Mouse (Mus musculus): ENCODE measurements around the gene Nop58. TPM values are rescaled to one million over a fixed set of nuclear protein-coding genes. Genes with fewer than 3 reads are reported as not detected.

The Nop58 gene
- polyA plus RNA-seq, 1 experiment from 2014 or later = 347 TPM

GRCm38 (mm10) chr1:59762208-59762607, 77.4 kb downstream of the Nop58 start:
- ATAC-seq (replicated peaks; ENCODE audit: insufficient number of reproducible peaks, low FRiP score, low TSS enrichment, low read depth) (no peak), DNase-seq (ENCODE audit: low spot score) (peak; percentile 71)
- Histone ChIP-seq H3K9ac (replicated peaks; ENCODE audit: low read length) (peak overlapping the region; percentile 93), H3K36me3 (replicated peaks; ENCODE audit: control insufficient read depth, insufficient read depth, low read depth, low read length) (no peaks in the 10 kb centered on the region), H3K4me3 (ENCODE audit: low read depth, low read length) (peak overlapping the region; percentile 94), H3K4me1 (ENCODE audit: control insufficient read depth, insufficient read depth, low read length) (no peaks in the 10 kb centered on the region), H3K4me2 (ENCODE audit: low read depth, low read length) (peak overlapping the region; percentile 83), H3K27ac (replicated peaks; ENCODE audit: low read depth, low read length) (peak overlapping the region; percentile 98), H3K9me3 (replicated peaks; ENCODE audit: control insufficient read depth, low read length) (no peaks in the 10 kb centered on the region), H3K27me3 (ENCODE audit: control insufficient read depth, insufficient read depth, low read length) (no peaks in the 10 kb centered on the region)
- WGBS = 2% methylated on average over 10 of the region's 10 CpGs

- no peaks in the 10 kb centered on the region for H3K9me3 ChIP-seq (replicated peaks; ENCODE audit: control insufficient read depth, low read length)
- no peaks in the 10 kb centered on the region for H3K4me1 ChIP-seq (ENCODE audit: control insufficient read depth, insufficient read depth, low read length)
- no peaks in the 10 kb centered on the region for H3K36me3 ChIP-seq (replicated peaks; ENCODE audit: control insufficient read depth, insufficient read depth, low read depth, low read length)
- DNase-seq (ENCODE audit: low spot score) = peak; percentile 70
- under 1% methylated on average over 44 of the region's 44 CpGs for WGBS
- peak overlapping the region; percentile 94 for H3K4me3 ChIP-seq (ENCODE audit: low read depth, low read length)
- ATAC-seq (replicated peaks; ENCODE audit: insufficient number of reproducible peaks, low FRiP score, low TSS enrichment, low read depth) = peak; percentile 74
- peak overlapping the region; percentile 93 for H3K9ac ChIP-seq (replicated peaks; ENCODE audit: low read length)
- H3K27me3 ChIP-seq (ENCODE audit: control insufficient read depth, insufficient read depth, low read length) = no peaks in the 10 kb centered on the region
- peak overlapping the region; percentile 98 for H3K27ac ChIP-seq (replicated peaks; ENCODE audit: low read depth, low read length)
- H3K4me2 ChIP-seq (ENCODE audit: low read depth, low read length) = peak overlapping the region; percentile 83
Measured at GRCm38 (mm10) chr1:59762651-59763163, 77.9 kb downstream of the Nop58 start.

GRCm38 (mm10) chr1:59763164-59763768, 78.5 kb downstream of the Nop58 start, which contains the start of gene Bmpr2:
Bmpr2 (plus strand) TSS chr1:59763400.
- WGBS = under 1% methylated on average over 54 of the region's 75 CpGs
- Histone ChIP-seq H3K4me2 (ENCODE audit: low read depth, low read length) (peak within 1 kb of the TSS; percentile 83), H3K9ac (replicated peaks; ENCODE audit: low read length) (peak within 1 kb of the TSS; percentile 93), H3K4me3 (ENCODE audit: low read depth, low read length) (peak within 1 kb of the TSS; percentile 94), H3K27ac (replicated peaks; ENCODE audit: low read depth, low read length) (peak within 1 kb of the TSS; percentile 98), H3K36me3 (replicated peaks; ENCODE audit: control insufficient read depth, insufficient read depth, low read depth, low read length) (no peaks in the 10 kb centered on the region), H3K4me1 (ENCODE audit: control insufficient read depth, insufficient read depth, low read length) (no peaks in the 10 kb centered on the region), H3K9me3 (replicated peaks; ENCODE audit: control insufficient read depth, low read length) (no peaks in the 10 kb centered on the region), H3K27me3 (ENCODE audit: control insufficient read depth, insufficient read depth, low read length) (no peaks in the 10 kb centered on the region)
- DNase-seq (ENCODE audit: low spot score) = peak; percentile 90
- ATAC-seq (replicated peaks; ENCODE audit: insufficient number of reproducible peaks, low FRiP score, low TSS enrichment, low read depth) = peak; percentile 96

GRCm38 (mm10) chr1:59763781-59764251, 79.0 kb downstream of the Nop58 start:
- Histone ChIP-seq H3K9ac (replicated peaks; ENCODE audit: low read length) (peak overlapping the region; percentile 93), H3K27ac (replicated peaks; ENCODE audit: low read depth, low read length) (peak overlapping the region; percentile 98), H3K9me3 (replicated peaks; ENCODE audit: control insufficient read depth, low read length) (no peaks in the 10 kb centered on the region), H3K4me3 (ENCODE audit: low read depth, low read length) (peak overlapping the region; percentile 94), H3K4me2 (ENCODE audit: low read depth, low read length) (peak overlapping the region; percentile 83), H3K27me3 (ENCODE audit: control insufficient read depth, insufficient read depth, low read length) (no peaks in the 10 kb centered on the region), H3K4me1 (ENCODE audit: control insufficient read depth, insufficient read depth, low read length) (no peaks in the 10 kb centered on the region), H3K36me3 (replicated peaks; ENCODE audit: control insufficient read depth, insufficient read depth, low read depth, low read length) (no peaks in the 10 kb centered on the region)
- under 1% methylated on average over 46 of the region's 55 CpGs for WGBS
- ATAC-seq (replicated peaks; ENCODE audit: insufficient number of reproducible peaks, low FRiP score, low TSS enrichment, low read depth) (peak; percentile 49), DNase-seq (ENCODE audit: low spot score) (peak; percentile 68)

- 0% methylated on average over 27 of the region's 27 CpGs for WGBS
- Histone ChIP-seq H3K36me3 (replicated peaks; ENCODE audit: control insufficient read depth, insufficient read depth, low read depth, low read length) (no peaks in the 10 kb centered on the region), H3K4me1 (ENCODE audit: control insufficient read depth, insufficient read depth, low read length) (no peaks in the 10 kb centered on the region), H3K9me3 (replicated peaks; ENCODE audit: control insufficient read depth, low read length) (no peaks in the 10 kb centered on the region), H3K27me3 (ENCODE audit: control insufficient read depth, insufficient read depth, low read length) (no peaks in the 10 kb centered on the region), H3K9ac (replicated peaks; ENCODE audit: low read length) (peak overlapping the region; percentile 93), H3K4me3 (ENCODE audit: low read depth, low read length) (peak overlapping the region; percentile 94), H3K4me2 (ENCODE audit: low read depth, low read length) (peak overlapping the region; percentile 83), H3K27ac (replicated peaks; ENCODE audit: low read depth, low read length) (peak overlapping the region; percentile 98)
- peak; percentile 58 for DNase-seq (ENCODE audit: low spot score)
- no peak for ATAC-seq (replicated peaks; ENCODE audit: insufficient number of reproducible peaks, low FRiP score, low TSS enrichment, low read depth)
Measured at GRCm38 (mm10) chr1:59764407-59764971, 79.7 kb downstream of the Nop58 start.

- H3K9ac ChIP-seq (replicated peaks; ENCODE audit: low read length) = no peak overlapping the region
- ATAC-seq (replicated peaks; ENCODE audit: insufficient number of reproducible peaks, low FRiP score, low TSS enrichment, low read depth) (no peak), DNase-seq (ENCODE audit: low spot score) (no peak)
- no peaks in the 10 kb centered on the region for H3K4me1 ChIP-seq (ENCODE audit: control insufficient read depth, insufficient read depth, low read length)
- no peak overlapping the region for H3K27ac ChIP-seq (replicated peaks; ENCODE audit: low read depth, low read length)
- no peaks in the 10 kb centered on the region for H3K36me3 ChIP-seq (replicated peaks; ENCODE audit: control insufficient read depth, insufficient read depth, low read depth, low read length)
- H3K27me3 ChIP-seq (ENCODE audit: control insufficient read depth, insufficient read depth, low read length) = no peaks in the 10 kb centered on the region
- peak overlapping the region; percentile 94 for H3K4me3 ChIP-seq (ENCODE audit: low read depth, low read length)
- 2% methylated on average over 4 of the region's 4 CpGs for WGBS
- H3K4me2 ChIP-seq (ENCODE audit: low read depth, low read length) = peak overlapping the region; percentile 57
- H3K9me3 ChIP-seq (replicated peaks; ENCODE audit: control insufficient read depth, low read length) = no peaks in the 10 kb centered on the region
Measured at GRCm38 (mm10) chr1:59765279-59765678, 80.5 kb downstream of the Nop58 start.

- ATAC-seq (replicated peaks; ENCODE audit: insufficient number of reproducible peaks, low FRiP score, low TSS enrichment, low read depth) = no peak
- Histone ChIP-seq H3K4me3 (ENCODE audit: low read depth, low read length) (peak overlapping the region; percentile 29), H3K36me3 (replicated peaks; ENCODE audit: control insufficient read depth, insufficient read depth, low read depth, low read length) (no peaks in the 10 kb centered on the region), H3K27ac (replicated peaks; ENCODE audit: low read depth, low read length) (no peak overlapping the region), H3K4me2 (ENCODE audit: low read depth, low read length) (peak overlapping the region; percentile 50), H3K4me1 (ENCODE audit: control insufficient read depth, insufficient read depth, low read length) (no peaks in the 10 kb centered on the region), H3K9ac (replicated peaks; ENCODE audit: low read length) (peak overlapping the region; percentile 32), H3K9me3 (replicated peaks; ENCODE audit: control insufficient read depth, low read length) (no peaks in the 10 kb centered on the region), H3K27me3 (ENCODE audit: control insufficient read depth, insufficient read depth, low read length) (no peaks in the 10 kb centered on the region)
- no peak for DNase-seq (ENCODE audit: low spot score)
Measured at GRCm38 (mm10) chr1:59766626-59767025, 81.9 kb downstream of the Nop58 start.

Data from embryonic facial prominence, embryonic 11.5 days (tissue).